Mouse (Mus musculus): ENCODE data around the gene Fam184b. TPM values are rescaled to one million over a fixed set of nuclear protein-coding genes. Genes with fewer than 3 reads are reported as not detected.

Gene Fam184b
- polyA plus RNA-seq, 1 experiment from 2014 or later = 0.11 TPM

DNA sequence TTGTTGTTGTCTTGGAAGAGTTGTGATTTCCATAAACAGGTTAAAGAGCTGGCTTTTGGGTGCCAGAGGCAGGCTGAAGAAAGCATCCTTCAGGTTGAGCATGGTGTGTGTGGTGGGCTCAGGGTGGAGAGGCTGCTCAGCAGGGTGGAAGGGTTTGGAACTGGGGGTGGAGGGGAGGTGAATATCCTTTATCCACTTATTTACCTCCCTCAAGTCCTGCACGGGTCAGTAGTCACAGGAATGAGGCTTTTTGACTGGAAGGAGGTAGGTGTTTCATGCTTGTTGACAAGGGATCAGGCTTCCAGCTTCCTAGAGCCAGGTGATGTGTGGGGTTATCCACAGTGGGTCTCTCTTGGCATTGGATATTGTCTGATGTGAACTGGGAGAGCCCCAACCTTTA is 124.8 kb downstream of the Fam184b start:
- 57% methylated on average over 1 of the region's 1 CpGs for WGBS (ENCODE audit: insufficient replicate concordance)
- Histone ChIP-seq H3K27me3 (ENCODE audit: control insufficient read depth, insufficient read depth, low read depth, low read length) (no peaks in the 10 kb centered on the region), H3K4me2 (ENCODE audit: low read depth, low read length) (no peak overlapping the region), H3K9ac (ENCODE audit: low read depth, low read length) (no peak overlapping the region), H3K36me3 (ENCODE audit: control insufficient read depth, insufficient read depth) (peaks cover under 1% of the 10 kb centered on the region), H3K27ac (ENCODE audit: low read length) (no peak overlapping the region), H3K9me3 (replicated peaks; ENCODE audit: control insufficient read depth, low read length) (no peaks in the 10 kb centered on the region), H3K4me3 (ENCODE audit: low read depth, low read length) (no peak overlapping the region), H3K4me1 (ENCODE audit: control insufficient read depth, low read depth, low read length) (peaks cover under 1% of the 10 kb centered on the region)
- no peak for ATAC-seq (ENCODE audit: low read depth)

DNA sequence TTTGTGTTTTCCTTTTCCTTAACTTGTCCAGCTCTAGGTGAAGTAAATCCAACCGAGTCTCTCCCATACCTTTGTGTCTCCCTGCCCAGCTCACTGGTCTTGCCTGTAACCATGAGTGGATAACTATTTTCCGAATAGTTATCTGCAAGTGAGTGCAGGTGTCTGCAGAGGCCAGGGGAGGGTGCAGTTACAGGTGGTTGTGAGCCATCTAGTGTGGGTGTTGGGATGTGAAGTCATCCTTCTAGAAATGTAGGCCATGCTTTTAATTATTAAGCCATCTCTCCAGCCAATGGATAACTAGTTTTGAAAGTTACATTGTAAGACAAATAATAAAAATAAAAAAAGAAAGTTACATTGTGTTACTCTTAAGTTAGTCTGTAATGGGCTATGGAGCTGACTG is 125.9 kb downstream of the Fam184b start:
- Histone ChIP-seq H3K4me2 (ENCODE audit: low read depth, low read length) (no peak overlapping the region), H3K27ac (ENCODE audit: low read length) (no peak overlapping the region), H3K4me3 (ENCODE audit: low read depth, low read length) (no peak overlapping the region), H3K9ac (ENCODE audit: low read depth, low read length) (no peak overlapping the region), H3K9me3 (replicated peaks; ENCODE audit: control insufficient read depth, low read length) (no peaks in the 10 kb centered on the region), H3K36me3 (ENCODE audit: control insufficient read depth, insufficient read depth) (peaks cover 6% of the 10 kb centered on the region), H3K4me1 (ENCODE audit: control insufficient read depth, low read depth, low read length) (no peaks in the 10 kb centered on the region), H3K27me3 (ENCODE audit: control insufficient read depth, insufficient read depth, low read depth, low read length) (no peaks in the 10 kb centered on the region)
- no peak for ATAC-seq (ENCODE audit: low read depth)
- 67% methylated on average over 2 of the region's 2 CpGs for WGBS (ENCODE audit: insufficient replicate concordance)

DNA sequence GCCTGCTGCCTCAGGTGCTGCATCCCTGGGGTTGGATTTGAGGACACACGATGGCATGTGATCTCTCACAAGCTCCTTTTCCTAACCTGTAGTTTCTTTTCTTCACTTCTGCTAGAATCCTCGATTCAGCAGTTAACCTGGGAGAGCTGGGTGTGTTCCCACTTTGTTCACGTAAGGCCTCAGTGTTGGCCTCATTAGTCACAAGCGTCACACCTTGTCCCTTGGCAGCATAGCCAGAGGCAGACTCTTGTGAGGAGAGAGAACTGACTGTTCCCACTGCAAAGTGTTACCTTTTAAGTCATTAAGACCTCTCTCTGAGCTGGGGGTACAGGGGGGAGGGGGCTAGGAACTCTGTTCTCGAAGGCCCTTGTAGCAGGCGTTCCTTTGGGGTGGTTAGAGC is 126.5 kb downstream of the Fam184b start:
- Histone ChIP-seq H3K36me3 (ENCODE audit: control insufficient read depth, insufficient read depth) (peaks cover 6% of the 10 kb centered on the region), H3K27ac (ENCODE audit: low read length) (no peak overlapping the region), H3K9me3 (replicated peaks; ENCODE audit: control insufficient read depth, low read length) (no peaks in the 10 kb centered on the region), H3K4me3 (ENCODE audit: low read depth, low read length) (no peak overlapping the region), H3K4me1 (ENCODE audit: control insufficient read depth, low read depth, low read length) (no peaks in the 10 kb centered on the region), H3K4me2 (ENCODE audit: low read depth, low read length) (no peak overlapping the region), H3K27me3 (ENCODE audit: control insufficient read depth, insufficient read depth, low read depth, low read length) (no peaks in the 10 kb centered on the region), H3K9ac (ENCODE audit: low read depth, low read length) (no peak overlapping the region)
- no peak for ATAC-seq (ENCODE audit: low read depth)
- 79% methylated on average over 6 of the region's 6 CpGs for WGBS (ENCODE audit: insufficient replicate concordance)

DNA sequence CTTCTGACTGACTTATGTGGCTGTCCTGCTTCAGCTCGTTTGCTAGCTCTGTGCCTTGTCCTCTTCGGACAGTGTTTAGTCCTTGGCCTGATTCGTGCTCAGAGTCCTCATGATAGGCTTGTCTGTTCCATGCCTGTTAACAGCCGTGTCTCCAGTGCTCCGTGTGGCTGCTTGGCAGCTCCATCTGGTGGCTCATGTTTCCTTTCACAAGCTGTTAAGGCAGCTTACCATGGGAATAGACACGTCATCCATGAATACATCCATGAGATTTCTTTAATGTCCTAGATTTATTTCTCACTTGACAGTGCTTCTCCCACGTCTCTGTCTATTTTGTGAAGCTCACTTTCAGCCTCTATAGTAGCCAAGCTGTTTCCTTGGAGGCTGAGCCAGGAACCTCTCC is 129.3 kb downstream of the Fam184b start:
- Histone ChIP-seq H3K27me3 (ENCODE audit: control insufficient read depth, insufficient read depth, low read depth, low read length) (no peaks in the 10 kb centered on the region), H3K9ac (ENCODE audit: low read depth, low read length) (no peak overlapping the region), H3K4me3 (ENCODE audit: low read depth, low read length) (no peak overlapping the region), H3K4me2 (ENCODE audit: low read depth, low read length) (no peak overlapping the region), H3K36me3 (ENCODE audit: control insufficient read depth, insufficient read depth) (peaks cover 16% of the 10 kb centered on the region), H3K27ac (ENCODE audit: low read length) (no peak overlapping the region), H3K4me1 (ENCODE audit: control insufficient read depth, low read depth, low read length) (no peaks in the 10 kb centered on the region), H3K9me3 (replicated peaks; ENCODE audit: control insufficient read depth, low read length) (no peaks in the 10 kb centered on the region)
- ATAC-seq (ENCODE audit: low read depth) = no peak
- WGBS (ENCODE audit: insufficient replicate concordance) = 70% methylated on average over 7 of the region's 7 CpGs

DNA sequence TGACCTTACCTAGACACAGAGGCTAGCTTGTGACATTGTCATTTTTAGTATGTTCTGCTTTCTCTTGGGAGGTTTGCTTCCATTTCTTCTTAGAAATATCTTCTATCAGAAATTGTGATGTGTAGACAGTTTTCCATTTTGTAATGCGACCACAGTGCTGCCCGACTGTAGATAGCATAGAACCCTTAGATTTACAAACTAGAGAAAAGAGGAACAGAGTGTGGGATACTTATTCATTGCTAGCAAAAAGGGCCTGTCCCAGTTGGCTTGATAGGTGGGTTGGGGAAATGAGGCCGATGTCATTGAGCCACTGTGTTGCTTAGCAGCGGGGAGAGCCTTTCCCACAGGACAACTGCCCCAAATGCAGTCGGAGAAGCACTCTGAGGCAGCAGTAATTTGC is 141.8 kb downstream of the Fam184b start:
- WGBS (ENCODE audit: insufficient replicate concordance) = 84% methylated on average over 5 of the region's 5 CpGs
- Histone ChIP-seq H3K36me3 (ENCODE audit: control insufficient read depth, insufficient read depth) (no peaks in the 10 kb centered on the region), H3K27ac (ENCODE audit: low read length) (no peak overlapping the region)

DNA sequence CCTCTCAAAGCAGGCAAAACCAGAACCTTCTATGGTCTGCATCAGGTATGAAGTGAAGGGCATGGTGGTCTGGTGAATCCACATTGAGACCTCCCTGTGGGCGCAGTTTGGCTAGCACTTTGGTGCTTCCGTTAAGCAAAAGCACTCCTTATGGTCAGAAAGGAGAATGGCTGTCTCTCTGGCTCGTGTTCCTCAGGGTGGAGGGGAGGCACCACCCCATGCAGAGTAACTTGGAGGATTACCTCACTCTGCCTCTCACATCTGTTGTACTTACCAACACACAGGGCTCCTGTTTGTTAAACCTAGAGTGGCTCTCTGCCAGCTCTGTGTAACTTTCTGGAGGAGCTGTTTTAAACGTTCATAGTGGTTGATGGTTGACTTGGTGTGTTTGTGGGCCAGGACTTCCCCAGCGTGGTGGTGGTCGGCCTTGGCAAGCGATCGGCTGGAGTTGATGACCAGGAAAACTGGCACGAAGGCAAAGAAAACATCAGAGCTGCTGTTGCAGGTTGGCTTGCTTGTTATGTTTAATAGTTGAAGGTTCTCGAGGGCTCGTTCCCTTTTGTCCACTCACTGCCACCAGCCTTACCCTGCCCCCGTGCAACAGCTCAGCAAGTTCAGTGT is 142.4 kb downstream of the Fam184b start:
- H3K27ac ChIP-seq (ENCODE audit: low read length) = no peak overlapping the region
- no peak for ATAC-seq (ENCODE audit: low read depth)
- no peak overlapping the region for H3K4me3 ChIP-seq (ENCODE audit: low read depth, low read length)
- H3K27me3 ChIP-seq (ENCODE audit: control insufficient read depth, insufficient read depth, low read depth, low read length) = no peaks in the 10 kb centered on the region
- H3K36me3 ChIP-seq (ENCODE audit: control insufficient read depth, insufficient read depth) = no peaks in the 10 kb centered on the region
- no peaks in the 10 kb centered on the region for H3K9me3 ChIP-seq (replicated peaks; ENCODE audit: control insufficient read depth, low read length)
- H3K4me2 ChIP-seq (ENCODE audit: low read depth, low read length) = no peak overlapping the region
- peaks cover 13% of the 10 kb centered on the region for H3K4me1 ChIP-seq (ENCODE audit: control insufficient read depth, low read depth, low read length)
- 70% methylated on average over 12 of the region's 12 CpGs for WGBS (ENCODE audit: insufficient replicate concordance)
- no peak overlapping the region for H3K9ac ChIP-seq (ENCODE audit: low read depth, low read length)

More for the DNA sequence above, 141.8 kb downstream of the Fam184b start:
- Histone ChIP-seq H3K9ac (ENCODE audit: low read depth, low read length) (no peak overlapping the region), H3K9me3 (replicated peaks; ENCODE audit: control insufficient read depth, low read length) (no peaks in the 10 kb centered on the region), H3K4me1 (ENCODE audit: control insufficient read depth, low read depth, low read length) (peaks cover 13% of the 10 kb centered on the region), H3K27me3 (ENCODE audit: control insufficient read depth, insufficient read depth, low read depth, low read length) (no peaks in the 10 kb centered on the region), H3K4me3 (ENCODE audit: low read depth, low read length) (no peak overlapping the region), H3K4me2 (ENCODE audit: low read depth, low read length) (no peak overlapping the region)
- ATAC-seq (ENCODE audit: low read depth) = no peak

DNA sequence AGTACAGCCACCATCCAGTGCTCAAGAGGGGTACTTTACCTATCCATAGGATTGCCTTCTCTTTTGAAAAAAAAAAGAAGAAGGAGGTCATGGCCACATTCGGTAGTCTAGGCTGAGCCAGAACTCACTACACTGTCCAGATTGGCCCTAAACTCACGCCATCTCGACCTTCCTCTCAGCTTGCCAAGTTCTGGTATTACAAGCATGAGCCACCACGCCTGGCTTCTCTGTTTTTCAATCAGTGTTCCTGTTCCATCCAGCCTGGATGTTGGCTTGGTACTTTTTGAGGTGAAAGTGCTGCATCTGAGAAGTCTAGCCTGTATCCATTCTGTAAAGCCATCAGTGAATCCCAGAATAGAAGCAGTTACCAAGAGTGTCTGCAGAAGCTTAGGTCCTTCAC is 142.9 kb downstream of the Fam184b start:
- Histone ChIP-seq H3K4me2 (ENCODE audit: low read depth, low read length) (no peak overlapping the region), H3K9ac (ENCODE audit: low read depth, low read length) (no peak overlapping the region), H3K36me3 (ENCODE audit: control insufficient read depth, insufficient read depth) (no peaks in the 10 kb centered on the region), H3K27ac (ENCODE audit: low read length) (no peak overlapping the region), H3K4me3 (ENCODE audit: low read depth, low read length) (no peak overlapping the region), H3K9me3 (replicated peaks; ENCODE audit: control insufficient read depth, low read length) (no peaks in the 10 kb centered on the region), H3K4me1 (ENCODE audit: control insufficient read depth, low read depth, low read length) (peaks cover 13% of the 10 kb centered on the region), H3K27me3 (ENCODE audit: control insufficient read depth, insufficient read depth, low read depth, low read length) (no peaks in the 10 kb centered on the region)
- no peak for ATAC-seq (ENCODE audit: low read depth)
- 59% methylated on average over 4 of the region's 4 CpGs for WGBS (ENCODE audit: insufficient replicate concordance)

DNA sequence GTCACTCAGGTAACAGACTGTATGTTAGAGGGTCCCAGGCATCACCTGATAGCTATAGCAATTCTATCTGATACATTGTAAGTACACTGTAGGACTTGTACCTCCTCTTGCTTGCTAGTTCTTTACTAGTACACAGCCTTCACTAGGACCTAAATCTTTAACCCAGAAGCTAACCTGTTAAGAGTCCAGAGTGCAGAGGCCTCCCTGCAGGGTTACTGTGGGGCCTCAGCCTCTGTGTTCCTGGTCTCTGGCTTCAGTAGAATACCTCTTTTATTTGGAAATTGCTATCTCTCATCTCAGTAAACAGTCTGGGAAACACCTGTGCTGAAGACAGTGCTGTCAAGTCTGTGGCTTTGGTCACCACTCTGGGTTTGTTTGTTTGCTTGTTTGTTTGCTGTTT is 143.4 kb downstream of the Fam184b start:
- Histone ChIP-seq H3K27ac (ENCODE audit: low read length) (no peak overlapping the region), H3K4me2 (ENCODE audit: low read depth, low read length) (no peak overlapping the region), H3K4me1 (ENCODE audit: control insufficient read depth, low read depth, low read length) (peaks cover 13% of the 10 kb centered on the region), H3K4me3 (ENCODE audit: low read depth, low read length) (no peak overlapping the region), H3K36me3 (ENCODE audit: control insufficient read depth, insufficient read depth) (no peaks in the 10 kb centered on the region), H3K9ac (ENCODE audit: low read depth, low read length) (no peak overlapping the region), H3K27me3 (ENCODE audit: control insufficient read depth, insufficient read depth, low read depth, low read length) (no peaks in the 10 kb centered on the region), H3K9me3 (replicated peaks; ENCODE audit: control insufficient read depth, low read length) (no peaks in the 10 kb centered on the region)
- no peak for ATAC-seq (ENCODE audit: low read depth)

DNA sequence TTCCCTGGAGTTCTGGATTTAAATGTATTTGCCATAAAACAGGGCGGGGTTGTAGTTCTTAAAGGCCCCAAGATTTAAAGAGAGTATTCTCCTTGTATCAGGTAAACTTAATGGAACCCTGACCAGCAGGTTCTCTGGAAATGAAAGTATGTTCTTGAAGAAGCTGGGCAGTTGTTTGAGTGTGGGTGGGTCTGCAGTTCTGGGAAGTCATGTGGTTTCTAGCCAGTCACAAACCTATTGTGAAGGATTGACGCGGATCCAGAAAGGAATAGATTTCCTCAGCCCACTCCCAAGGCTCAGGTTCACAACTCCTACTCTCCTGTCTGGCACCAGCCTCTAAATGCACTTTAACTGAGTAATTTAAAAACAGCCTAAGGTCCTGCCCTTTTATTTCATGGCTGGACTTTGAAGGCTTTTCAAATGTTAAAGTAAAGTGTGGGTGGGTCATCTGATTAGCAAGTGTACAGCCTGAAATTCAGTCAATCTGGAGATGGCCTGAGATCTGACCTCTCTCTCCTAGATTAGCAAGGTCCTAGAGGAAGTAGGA is 143.9 kb downstream of the Fam184b start:
- Histone ChIP-seq H3K27me3 (ENCODE audit: control insufficient read depth, insufficient read depth, low read depth, low read length) (no peaks in the 10 kb centered on the region), H3K4me2 (ENCODE audit: low read depth, low read length) (no peak overlapping the region), H3K27ac (ENCODE audit: low read length) (no peak overlapping the region), H3K4me3 (ENCODE audit: low read depth, low read length) (no peak overlapping the region), H3K36me3 (ENCODE audit: control insufficient read depth, insufficient read depth) (no peaks in the 10 kb centered on the region), H3K9ac (ENCODE audit: low read depth, low read length) (no peak overlapping the region), H3K4me1 (ENCODE audit: control insufficient read depth, low read depth, low read length) (peaks cover 13% of the 10 kb centered on the region), H3K9me3 (replicated peaks; ENCODE audit: control insufficient read depth, low read length) (no peaks in the 10 kb centered on the region)
- 71% methylated on average over 3 of the region's 3 CpGs for WGBS (ENCODE audit: insufficient replicate concordance)
- ATAC-seq (ENCODE audit: low read depth) = no peak

All from liver, embryonic 16.5 days (tissue).